Mouse (Mus musculus): Measurements from ENCODE around the gene Slc9a9. TPM values are rescaled to one million over a fixed set of nuclear protein-coding genes. Genes with fewer than 3 reads are reported as not detected.

Slc9a9 gene
- total and polyA plus RNA-seq, 3 experiments = 0.46 to 0.71 TPM; not detected in 1

DNA sequence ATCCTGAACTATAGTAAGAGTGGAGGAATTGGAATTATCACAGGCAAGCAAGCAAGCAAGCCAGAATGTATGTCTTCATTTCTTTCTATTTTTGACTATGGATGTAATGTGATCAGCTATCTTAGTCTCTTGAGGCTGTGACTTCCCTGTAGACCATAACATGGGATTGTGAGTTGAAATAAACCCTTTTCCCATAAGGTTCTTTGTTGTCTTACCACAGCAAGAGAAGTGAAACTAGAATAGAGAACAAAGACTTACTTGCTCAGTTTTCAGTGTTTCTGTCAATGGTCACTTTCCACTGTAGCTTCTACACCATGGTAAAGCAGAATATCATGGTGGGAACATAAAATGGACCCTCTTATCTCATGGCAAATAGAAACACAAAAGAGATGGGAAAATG, 366.5 kb downstream of the Slc9a9 start:
- TF ChIP-seq SMC3 (IDR thresholded peaks at IDR 0.05; ENCODE audit: low read depth, low read length) = no peak
- TF ChIP-seq CHD1 (IDR thresholded peaks at IDR 0.05; ENCODE audit: low read depth, low read length) = no peak
- no peak for TF ChIP-seq RCOR1 (IDR thresholded peaks at IDR 0.05; ENCODE audit: low read depth, low read length)
- no peak for TF ChIP-seq POLR2AphosphoS2 (IDR thresholded peaks at IDR 0.05; ENCODE audit: low read length)
- TF ChIP-seq MEF2A (IDR thresholded peaks at IDR 0.05; ENCODE audit: extremely low read depth, insufficient replicate concordance, low read depth, low read length, poor library complexity, severe bottlenecking) = no peak
- no peak for TF ChIP-seq MAZ (IDR thresholded peaks at IDR 0.05; ENCODE audit: low read depth, low read length)
- no peak for TF ChIP-seq ZKSCAN1 (IDR thresholded peaks at IDR 0.05; ENCODE audit: low read depth, low read length)
- no peak for TF ChIP-seq POLR2A (IDR thresholded peaks at IDR 0.05; ENCODE audit: control insufficient read depth in 1 of 2, insufficient read depth in 1 of 2, low read depth in 1 of 2, low read length in 2 of 2, poor library complexity in 1 of 2)
- no peak for TF ChIP-seq HCFC1 (IDR thresholded peaks at IDR 0.05; ENCODE audit: low read depth, low read length)
- no peak for TF ChIP-seq RAD21 (IDR thresholded peaks at IDR 0.05; ENCODE audit: low read depth, low read length)
- TF ChIP-seq ZC3H11A (IDR thresholded peaks at IDR 0.05; ENCODE audit: low read depth, low read length) = no peak
- TF ChIP-seq ZMIZ1 (IDR thresholded peaks at IDR 0.05; ENCODE audit: low read depth, low read length) = no peak
- no peak for TF ChIP-seq BHLHE40 (IDR thresholded peaks at IDR 0.05; ENCODE audit: borderline replicate concordance, low read depth, low read length)
- TF ChIP-seq CHD2 (IDR thresholded peaks at IDR 0.05; ENCODE audit: low read length) = no peak
- no peak for TF ChIP-seq MXI1 (IDR thresholded peaks at IDR 0.05; ENCODE audit: low read depth, low read length)
- no peak for TF ChIP-seq ELF1 (IDR thresholded peaks at IDR 0.05; ENCODE audit: low read depth, low read length)
- no peak for TF ChIP-seq EP300 (IDR thresholded peaks at IDR 0.05; ENCODE audit: low read depth in 1 of 2, low read length in 2 of 2)
- TF ChIP-seq GABPA (IDR thresholded peaks at IDR 0.05; ENCODE audit: low read depth, low read length) = no peak
- no peak for TF ChIP-seq E2F4 (IDR thresholded peaks at IDR 0.05; ENCODE audit: borderline replicate concordance, low read depth, low read length)
- TF ChIP-seq SIN3A (IDR thresholded peaks at IDR 0.05; ENCODE audit: low read length) = no peak
- no peak overlapping the region for H3K4me3 ChIP-seq (ENCODE audit: control insufficient read depth in 1 of 2, insufficient read depth in 1 of 2, low read depth in 2 of 2, low read length in 2 of 2)
- H3K9me3 ChIP-seq (replicated peaks; ENCODE audit: insufficient read depth, low read length) = no peaks in the 10 kb centered on the region
- H3K36me3 ChIP-seq (ENCODE audit: control insufficient read depth in 1 of 2, insufficient read depth in 2 of 2, low read length in 2 of 2) = no peaks in the 10 kb centered on the region
- H3K27ac ChIP-seq (ENCODE audit: control insufficient read depth, low read depth, low read length) = no peak overlapping the region
- no peak overlapping the region for H3K9ac ChIP-seq (ENCODE audit: control insufficient read depth, low read depth, low read length, poor library complexity, severe bottlenecking)
- no peaks in the 10 kb centered on the region for H3K27me3 ChIP-seq (ENCODE audit: control insufficient read depth in 1 of 2, insufficient read depth in 2 of 2, low read length in 2 of 2)
- H3K4me1 ChIP-seq (ENCODE audit: control insufficient read depth in 1 of 2, insufficient read depth in 2 of 2, low read length in 2 of 2) = no peaks in the 10 kb centered on the region
- DNase-seq (ENCODE audit: low read depth, low spot score) = no peak
- no peaks in the 10 kb centered on the region for H3K79me2 ChIP-seq (ENCODE audit: control insufficient read depth, insufficient read depth, low read length, poor library complexity)

DNA sequence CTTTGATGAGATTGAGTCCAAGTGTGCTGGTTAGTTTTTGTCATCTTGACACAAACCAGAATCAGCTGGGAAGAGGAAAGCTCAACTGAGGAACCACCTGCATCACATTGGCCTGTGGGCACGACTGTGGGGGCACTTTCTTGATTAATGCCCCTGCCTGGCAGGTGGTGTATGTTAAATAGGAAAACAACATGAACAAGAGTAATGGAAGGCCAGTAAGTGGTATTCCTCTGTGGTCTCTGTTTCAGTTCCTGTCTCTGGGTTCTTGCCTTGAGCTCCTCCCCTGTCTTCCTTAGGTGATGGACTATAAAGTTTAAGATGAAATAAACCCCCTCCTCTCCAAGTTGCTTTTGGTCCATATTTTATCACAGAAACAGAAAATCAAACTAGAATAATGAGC, 372.7 kb downstream of the Slc9a9 start:
- H3K4me3 ChIP-seq (ENCODE audit: control insufficient read depth in 1 of 2, insufficient read depth in 1 of 2, low read depth in 2 of 2, low read length in 2 of 2) = no peak overlapping the region
- no peak for DNase-seq (ENCODE audit: low read depth, low spot score)
- H3K9me3 ChIP-seq (replicated peaks; ENCODE audit: insufficient read depth, low read length) = no peaks in the 10 kb centered on the region
- TF ChIP-seq ZMIZ1 (IDR thresholded peaks at IDR 0.05; ENCODE audit: low read depth, low read length) (no peak), UBTF (IDR thresholded peaks at IDR 0.05; ENCODE audit: borderline replicate concordance, insufficient read depth, low read depth, low read length) (no peak), E2F4 (IDR thresholded peaks at IDR 0.05; ENCODE audit: borderline replicate concordance, low read depth, low read length) (no peak), SMC3 (IDR thresholded peaks at IDR 0.05; ENCODE audit: low read depth, low read length) (no peak), HCFC1 (IDR thresholded peaks at IDR 0.05; ENCODE audit: low read depth, low read length) (no peak), POLR2A (IDR thresholded peaks at IDR 0.05; ENCODE audit: control insufficient read depth in 1 of 2, insufficient read depth in 1 of 2, low read depth in 1 of 2, low read length in 2 of 2, poor library complexity in 1 of 2) (no peak), CHD2 (IDR thresholded peaks at IDR 0.05; ENCODE audit: low read length) (no peak), MYB (IDR thresholded peaks at IDR 0.05; ENCODE audit: low read depth, low read length) (no peak), EP300 (IDR thresholded peaks at IDR 0.05; ENCODE audit: low read depth in 1 of 2, low read length in 2 of 2) (no peak), MEF2A (IDR thresholded peaks at IDR 0.05; ENCODE audit: extremely low read depth, insufficient replicate concordance, low read depth, low read length, poor library complexity, severe bottlenecking) (no peak), RAD21 (IDR thresholded peaks at IDR 0.05; ENCODE audit: low read depth, low read length) (no peak), KAT2A (conservative IDR thresholded peaks at IDR 0.05; ENCODE audit: low read depth, low read length) (no peak), ZKSCAN1 (IDR thresholded peaks at IDR 0.05; ENCODE audit: low read depth, low read length) (no peak), TAL1 (IDR thresholded peaks at IDR 0.05; ENCODE audit: low read length) (no peak), MAFK (IDR thresholded peaks at IDR 0.05; ENCODE audit: borderline replicate concordance, low read depth, low read length) (no peak), RCOR1 (IDR thresholded peaks at IDR 0.05; ENCODE audit: low read depth, low read length) (no peak), USF2 (IDR thresholded peaks at IDR 0.05; ENCODE audit: borderline replicate concordance in 1 of 2, insufficient read depth in 1 of 2, low read depth in 1 of 2, low read length in 2 of 2) (no peak), POLR2AphosphoS2 (IDR thresholded peaks at IDR 0.05; ENCODE audit: low read length) (no peak), MYC (IDR thresholded peaks at IDR 0.05; ENCODE audit: low read depth, low read length) (no peak), POLR2AphosphoS5 (IDR thresholded peaks at IDR 0.05; ENCODE audit: borderline replicate concordance, low read depth, low read length) (no peak)
- no peaks in the 10 kb centered on the region for H3K79me2 ChIP-seq (ENCODE audit: control insufficient read depth, insufficient read depth, low read length, poor library complexity)
- H3K9ac ChIP-seq (ENCODE audit: control insufficient read depth, low read depth, low read length, poor library complexity, severe bottlenecking) = no peak overlapping the region
- H3K27me3 ChIP-seq (ENCODE audit: control insufficient read depth in 1 of 2, insufficient read depth in 2 of 2, low read length in 2 of 2) = no peaks in the 10 kb centered on the region
- no peaks in the 10 kb centered on the region for H3K36me3 ChIP-seq (ENCODE audit: control insufficient read depth in 1 of 2, insufficient read depth in 2 of 2, low read length in 2 of 2)
- no peak overlapping the region for H3K27ac ChIP-seq (ENCODE audit: control insufficient read depth, low read depth, low read length)
- H3K4me1 ChIP-seq (ENCODE audit: control insufficient read depth in 1 of 2, insufficient read depth in 2 of 2, low read length in 2 of 2) = no peaks in the 10 kb centered on the region

Data from MEL (cell line).